Mouse (Mus musculus): Measurements from ENCODE around the gene Ccdc9. TPM values are rescaled to one million over a fixed set of nuclear protein-coding genes. Genes with fewer than 3 reads are reported as not detected.
A peak's percentile ranks its signal among the peaks of the same experiment; 100 is the strongest.

The Ccdc9 gene
- 47.7 and 49.5 TPM in 2 replicates for polyA plus RNA-seq (2016; fragmentation: Nextera tagmentation; extraction: Ambion mirVana)

- 2% methylated on average over 70 of the region's 70 CpGs for WGBS
- H3K27ac ChIP-seq = peak within 1 kb of the TSS; percentile 86
- H3K36me3 ChIP-seq = peaks cover 30% of the 10 kb centered on the region
- peak; percentile 96 for ATAC-seq (ENCODE audit: low FRiP score, low read depth)
- H3K9ac ChIP-seq = peak within 1 kb of the TSS; percentile 69
- H3K27me3 ChIP-seq (replicated peaks) = no peaks in the 10 kb centered on the region
- peak within 1 kb of the TSS; percentile 74 for H3K4me3 ChIP-seq
- peaks cover 9% of the 10 kb centered on the region for H3K4me1 ChIP-seq
- no peaks in the 10 kb centered on the region for H3K9me3 ChIP-seq
- H3K4me2 ChIP-seq (replicated peaks) = peak within 1 kb of the TSS; percentile 60
These were observed at the start of gene Ccdc9 for GRCm38 (mm10) chr7:16286026-16286961. Ccdc9 (minus strand) TSS chr7:16286795.

DNA sequence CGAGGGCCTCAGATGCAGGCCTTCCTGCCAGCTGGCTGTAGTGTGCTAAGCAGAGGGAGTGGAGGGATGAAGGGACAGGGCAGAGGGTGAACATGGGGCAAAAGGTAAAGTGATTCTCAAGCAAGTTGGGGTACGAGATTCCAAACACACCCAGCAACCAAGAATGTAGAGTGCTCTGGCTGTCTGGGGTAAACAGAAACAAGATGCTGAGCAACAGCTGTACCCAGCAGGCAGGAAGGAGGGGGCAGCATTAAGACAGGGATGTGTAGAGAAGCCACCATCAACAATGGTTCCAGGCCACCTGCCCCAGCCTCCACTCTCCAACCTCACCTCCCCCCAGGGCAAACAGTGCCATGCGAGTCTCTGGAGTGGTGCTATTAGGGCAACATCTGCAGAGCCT lies 42.6 kb upstream of the Ccdc9 start:
- Histone ChIP-seq H3K4me3 (no peak overlapping the region), H3K27me3 (replicated peaks) (no peaks in the 10 kb centered on the region), H3K36me3 (peaks cover 52% of the 10 kb centered on the region), H3K4me1 (peaks cover 4% of the 10 kb centered on the region), H3K9ac (no peak overlapping the region), H3K9me3 (no peaks in the 10 kb centered on the region), H3K27ac (no peak overlapping the region), H3K4me2 (replicated peaks) (no peak overlapping the region)
- 77% methylated on average over 3 of the region's 3 CpGs for WGBS
- ATAC-seq (ENCODE audit: low FRiP score, low read depth) = no peak

DNA sequence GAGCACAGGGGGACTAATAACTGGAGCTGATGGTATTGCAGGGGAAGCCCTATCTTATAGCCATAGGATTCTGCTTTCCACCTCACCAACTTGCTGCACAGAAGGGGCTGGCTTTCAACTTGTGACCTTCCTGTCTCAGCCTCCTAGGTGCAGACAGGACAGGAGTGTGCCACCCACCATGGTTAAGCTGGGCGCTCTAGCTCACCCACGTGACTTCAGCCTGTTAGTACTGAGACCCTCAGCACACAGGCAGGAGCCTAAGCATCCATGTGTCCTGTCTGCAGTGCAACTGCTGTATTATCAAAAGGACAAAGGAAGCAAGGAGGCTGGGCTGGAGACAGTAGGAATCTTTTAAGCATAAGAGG lies 40.0 kb upstream of the Ccdc9 start:
- WGBS = 88% methylated on average over 2 of the region's 2 CpGs
- peaks cover 38% of the 10 kb centered on the region for H3K36me3 ChIP-seq
- H3K9me3 ChIP-seq = no peaks in the 10 kb centered on the region
- ATAC-seq (ENCODE audit: low FRiP score, low read depth) = no peak
- H3K4me1 ChIP-seq = peaks cover 4% of the 10 kb centered on the region
- no peak overlapping the region for H3K4me3 ChIP-seq
- H3K4me2 ChIP-seq (replicated peaks) = no peak overlapping the region
- no peak overlapping the region for H3K9ac ChIP-seq
- H3K27me3 ChIP-seq (replicated peaks) = no peaks in the 10 kb centered on the region
- H3K27ac ChIP-seq = no peak overlapping the region

- 37% methylated on average over 8 of the region's 8 CpGs for WGBS
These were observed 39.5 kb upstream of the Ccdc9 start for GRCm38 (mm10) chr7:16325920-16326606.

DNA sequence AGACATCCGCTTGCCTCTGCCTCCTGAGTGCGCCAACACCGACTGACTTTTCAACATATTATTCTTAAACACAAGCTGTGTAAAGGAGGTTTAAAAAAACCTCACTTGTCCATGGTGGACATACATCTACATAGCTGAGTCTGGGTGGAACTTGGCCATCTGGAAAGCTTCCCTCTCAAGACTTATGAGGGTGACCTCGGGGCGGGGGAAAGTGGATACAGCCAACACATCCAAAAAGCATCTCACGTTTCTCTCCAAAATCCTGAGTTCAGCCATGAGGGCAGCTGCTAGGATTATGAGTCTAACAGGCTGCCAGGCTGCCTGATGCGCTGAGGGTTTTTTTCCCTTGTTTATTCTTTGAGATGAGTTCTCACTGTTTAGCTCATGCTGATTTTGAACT lies 38.1 kb upstream of the Ccdc9 start:
- Histone ChIP-seq H3K4me3 (no peak overlapping the region), H3K27me3 (replicated peaks) (no peaks in the 10 kb centered on the region), H3K4me2 (replicated peaks) (no peak overlapping the region), H3K9me3 (no peaks in the 10 kb centered on the region), H3K36me3 (peaks cover 32% of the 10 kb centered on the region), H3K27ac (no peak overlapping the region), H3K4me1 (peaks cover 4% of the 10 kb centered on the region), H3K9ac (no peak overlapping the region)
- no peak for ATAC-seq (ENCODE audit: low FRiP score, low read depth)
- 90% methylated on average over 7 of the region's 7 CpGs for WGBS

More at GRCm38 (mm10) chr7:16325920-16326606, 39.5 kb upstream of the Ccdc9 start:
- H3K27me3 ChIP-seq (replicated peaks) = no peaks in the 10 kb centered on the region
- no peak overlapping the region for H3K4me2 ChIP-seq (replicated peaks)
- no peak overlapping the region for H3K27ac ChIP-seq
- H3K9me3 ChIP-seq = no peaks in the 10 kb centered on the region
- ATAC-seq (ENCODE audit: low FRiP score, low read depth) = peak; percentile 69
- no peak overlapping the region for H3K4me3 ChIP-seq
- H3K9ac ChIP-seq = no peak overlapping the region
- peaks cover 4% of the 10 kb centered on the region for H3K4me1 ChIP-seq
- peaks cover 38% of the 10 kb centered on the region for H3K36me3 ChIP-seq

DNA sequence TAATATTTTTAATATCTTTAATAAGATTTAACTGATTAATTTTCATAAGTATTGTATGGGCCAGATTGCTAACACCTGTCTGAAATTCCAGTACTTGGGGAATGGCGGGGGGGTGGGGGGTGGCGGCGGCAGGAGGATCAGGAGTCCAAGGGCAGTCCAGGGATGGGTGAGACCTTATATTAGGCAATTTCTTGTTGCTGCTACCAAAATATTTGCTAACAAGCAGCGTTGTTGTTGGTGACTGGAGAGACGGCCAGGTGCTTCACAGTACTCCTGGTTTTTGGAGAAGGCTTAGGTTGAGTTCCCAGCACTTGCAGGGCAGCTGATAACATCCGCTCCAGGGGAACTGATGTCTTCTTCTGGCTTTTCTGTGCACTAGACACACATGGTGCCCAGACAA lies 33.9 kb upstream of the Ccdc9 start:
- Histone ChIP-seq H3K27me3 (replicated peaks) (no peaks in the 10 kb centered on the region), H3K9me3 (no peaks in the 10 kb centered on the region), H3K9ac (no peak overlapping the region), H3K27ac (no peak overlapping the region), H3K4me1 (no peaks in the 10 kb centered on the region), H3K36me3 (peaks cover 17% of the 10 kb centered on the region), H3K4me2 (replicated peaks) (no peak overlapping the region), H3K4me3 (no peak overlapping the region)
- ATAC-seq (ENCODE audit: low FRiP score, low read depth) = no peak
- 92% methylated on average over 6 of the region's 6 CpGs for WGBS

DNA sequence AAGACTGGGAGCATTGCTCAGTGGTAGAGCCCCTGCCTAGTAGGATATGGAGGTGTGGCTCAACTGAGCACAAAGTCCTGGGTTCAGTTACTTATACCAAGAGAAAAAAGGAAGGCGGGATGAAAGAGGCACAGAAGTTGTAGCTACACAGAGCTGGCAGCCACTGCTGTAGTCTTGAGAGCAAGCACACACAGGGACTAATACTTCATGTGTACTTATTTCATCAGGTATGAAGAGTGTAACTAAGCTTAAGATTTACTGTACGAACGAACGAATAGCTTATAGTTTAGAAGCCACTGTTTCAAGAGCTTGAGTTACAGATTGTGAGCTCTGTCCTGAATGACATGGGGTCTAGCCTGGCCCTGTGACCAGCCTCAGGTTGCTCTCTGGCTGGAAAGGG lies 32.6 kb upstream of the Ccdc9 start:
- Histone ChIP-seq H3K27ac (no peak overlapping the region), H3K4me3 (no peak overlapping the region), H3K36me3 (peaks cover 17% of the 10 kb centered on the region), H3K9me3 (no peaks in the 10 kb centered on the region), H3K9ac (no peak overlapping the region), H3K4me2 (replicated peaks) (no peak overlapping the region), H3K4me1 (peaks cover 4% of the 10 kb centered on the region; the same call in 1 of the 2 replicates), H3K27me3 (replicated peaks) (no peaks in the 10 kb centered on the region)
- ATAC-seq (ENCODE audit: low FRiP score, low read depth) = no peak
- WGBS = 96% methylated on average over 4 of the region's 4 CpGs

GRCm38 (mm10) chr7:16317094-16317493 lies 30.5 kb upstream of the Ccdc9 start:
- Histone ChIP-seq H3K36me3 (peaks cover 12% of the 10 kb centered on the region), H3K27ac (no peak overlapping the region), H3K4me3 (no peak overlapping the region), H3K27me3 (replicated peaks) (no peaks in the 10 kb centered on the region), H3K9ac (no peak overlapping the region), H3K4me1 (peaks cover 21% of the 10 kb centered on the region), H3K9me3 (no peaks in the 10 kb centered on the region), H3K4me2 (replicated peaks) (no peak overlapping the region)
- no peak for ATAC-seq (ENCODE audit: low FRiP score, low read depth)
- WGBS = 89% methylated on average over 14 of the region's 14 CpGs

DNA sequence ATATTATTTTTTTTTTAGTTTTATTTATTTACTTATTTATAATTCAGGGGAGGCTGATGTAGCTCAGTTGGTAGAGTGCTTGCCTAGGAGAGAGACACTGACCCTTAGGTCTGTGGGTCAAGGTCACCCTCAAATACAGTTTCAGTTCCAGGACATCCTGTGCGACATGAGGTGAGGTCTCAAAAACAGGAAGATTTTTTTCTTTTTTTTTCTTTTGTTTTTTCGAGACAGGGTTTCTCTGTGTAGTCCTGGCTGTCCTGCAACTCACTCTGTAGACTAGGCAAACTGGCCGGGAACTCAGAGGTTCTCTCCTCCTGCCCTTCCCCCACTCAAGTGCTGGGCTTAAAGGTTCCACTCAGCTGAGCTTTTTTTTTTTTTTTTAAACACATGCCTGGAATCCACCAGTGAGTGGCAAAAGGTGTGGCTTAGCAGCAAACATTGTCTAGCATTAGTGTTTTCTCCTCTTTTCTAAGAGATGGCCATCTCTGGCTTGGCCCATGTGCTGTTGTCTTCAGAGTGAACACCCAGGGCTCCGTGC lies 28.7 kb upstream of the Ccdc9 start:
- no peak overlapping the region for H3K9ac ChIP-seq
- H3K27ac ChIP-seq = no peak overlapping the region
- 0 out of 2 replicates have a peak, but pooled peaks cover 3% of the 10 kb centered on the region for H3K27me3 ChIP-seq (replicated peaks)
- H3K4me3 ChIP-seq = no peak overlapping the region
- ATAC-seq (ENCODE audit: low FRiP score, low read depth) = no peak
- H3K4me2 ChIP-seq (replicated peaks) = no peak overlapping the region
- H3K9me3 ChIP-seq = no peaks in the 10 kb centered on the region
- peaks cover 39% of the 10 kb centered on the region for H3K4me1 ChIP-seq
- WGBS = 74% methylated on average over 4 of the region's 4 CpGs
- peaks cover 12% of the 10 kb centered on the region for H3K36me3 ChIP-seq

GRCm38 (mm10) chr7:16314221-16314775 lies 27.7 kb upstream of the Ccdc9 start:
- Histone ChIP-seq H3K27ac (peak overlapping the region; percentile 93; the same call in 1 of the 2 replicates), H3K9me3 (no peaks in the 10 kb centered on the region), H3K4me2 (replicated peaks) (peak overlapping the region; percentile 99), H3K9ac (peak overlapping the region; percentile 86), H3K36me3 (peaks cover 12% of the 10 kb centered on the region), H3K27me3 (replicated peaks) (0 out of 2 replicates have a peak, but pooled peaks cover 3% of the 10 kb centered on the region), H3K4me3 (peak overlapping the region; percentile 80), H3K4me1 (peaks cover 48% of the 10 kb centered on the region)
- peak; percentile 38; the same call in 1 of the 2 replicates for ATAC-seq (ENCODE audit: low FRiP score, low read depth)
- 10% methylated on average over 13 of the region's 13 CpGs for WGBS

DNA sequence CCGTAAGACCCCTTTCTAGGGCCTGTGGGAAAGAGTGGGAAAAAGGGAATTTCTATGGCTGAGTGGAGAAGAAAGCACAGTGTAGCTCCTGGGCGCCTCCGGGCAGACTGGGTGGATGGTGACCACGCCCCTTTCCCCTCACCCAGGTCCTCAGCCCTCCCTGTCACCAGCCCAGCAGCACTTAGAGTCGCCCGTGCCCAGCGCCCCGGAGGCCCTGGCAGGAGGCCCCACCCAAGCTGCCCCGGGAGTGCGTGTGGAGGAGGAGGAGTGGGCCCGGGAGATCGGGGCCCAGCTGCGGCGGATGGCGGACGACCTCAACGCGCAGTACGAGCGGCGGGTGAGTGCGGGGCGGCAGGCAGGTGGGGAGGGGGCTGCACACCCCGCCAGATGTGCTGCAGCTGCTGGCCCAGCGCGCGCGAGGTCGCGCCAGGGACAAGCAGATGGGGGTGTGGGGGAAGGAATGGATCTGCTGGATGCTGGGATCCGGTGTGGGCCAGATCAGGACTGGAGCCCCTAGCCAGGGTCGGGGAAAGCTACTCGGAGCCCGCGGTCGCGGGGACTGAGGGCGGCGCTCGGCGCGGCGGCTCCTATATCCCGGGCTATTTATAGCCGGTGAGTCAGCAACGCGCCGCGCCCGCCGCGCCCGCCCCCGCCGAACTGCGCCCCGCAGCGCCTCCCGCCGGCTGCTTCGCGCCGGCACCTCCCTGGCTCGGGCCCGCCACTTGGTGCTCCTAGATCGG lies 27.1 kb upstream of the Ccdc9 start:
- peak overlapping the region; percentile 93 for H3K27ac ChIP-seq
- under 1% methylated on average over 66 of the region's 66 CpGs for WGBS

More for the DNA sequence above, 27.1 kb upstream of the Ccdc9 start:
- H3K9me3 ChIP-seq = no peaks in the 10 kb centered on the region
- H3K4me3 ChIP-seq = peak overlapping the region; percentile 80
- peak; percentile 60 for ATAC-seq (ENCODE audit: low FRiP score, low read depth)
- H3K36me3 ChIP-seq = peaks cover 12% of the 10 kb centered on the region
- H3K4me1 ChIP-seq = peaks cover 53% of the 10 kb centered on the region
- H3K27me3 ChIP-seq (replicated peaks) = 0 out of 2 replicates have a peak, but pooled peaks cover 3% of the 10 kb centered on the region
- peak overlapping the region; percentile 86 for H3K9ac ChIP-seq
- peak overlapping the region; percentile 99 for H3K4me2 ChIP-seq (replicated peaks)

Measured in neural tube, embryonic 12.5 days (tissue).